ENCODE assay signal across 8 mouse cellular contexts in the genomic region with DNA sequence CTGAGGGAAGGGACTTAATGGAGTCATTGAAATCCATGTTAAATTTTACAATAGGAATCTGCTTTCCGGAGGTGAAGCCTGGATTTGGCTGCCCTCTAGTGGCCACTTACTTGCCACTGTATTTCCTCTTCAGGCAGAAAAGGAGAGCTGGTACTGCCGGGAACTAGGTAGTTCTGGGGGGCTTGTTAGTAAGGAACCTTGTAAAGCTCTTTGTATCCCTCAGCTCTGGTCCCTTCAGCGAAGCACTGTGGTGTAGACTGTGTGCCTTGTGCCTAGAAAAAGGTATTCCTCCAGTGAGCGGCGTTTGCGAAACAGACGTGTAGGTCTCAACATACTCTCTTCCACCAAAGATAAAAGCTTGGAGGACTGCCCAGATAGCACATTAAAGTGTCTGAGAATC. TPM values are rescaled to one million over a fixed set of nuclear protein-coding genes. Genes with fewer than 3 reads are reported as not detected.
DNase-seq lines count a peak whose midpoint lies in the region; ATAC-seq and TF ChIP-seq lines count a peak whose summit lies in the region.

No protein-coding gene starts in this region.

- intact Hi-C loops in gastrocnemius, postnatal 14 days (cut with DNase I; ENCODE audit: low total_unique reads), result loop anchor here (5.0 kb wide), 1 partner anchor 90 kb away; no protein-coding TSS in a partner anchor

- no peak for ATAC-seq in limb, embryonic 14.5 days (ENCODE audit: low FRiP score, low read depth)
- no peak for ATAC-seq in neural tube, embryonic 13.5 days (ENCODE audit: low read depth)

- H3K9ac ChIP-seq in limb, embryonic 14.5 days (ENCODE audit: low read depth, low read length, severe bottlenecking), result no peak overlapping the region
- 0 out of 2 replicates have a peak overlapping the region, but pooled peaks have one; percentile 12 for H3K9ac ChIP-seq in neural tube, embryonic 13.5 days

- H3K36me3 ChIP-seq in limb, embryonic 14.5 days (ENCODE audit: control insufficient read depth, insufficient read depth, low read length), result no peaks in the 10 kb centered on the region
- no peaks in the 10 kb centered on the region for H3K36me3 ChIP-seq in neural tube, embryonic 13.5 days

- no peak overlapping the region for H3K4me3 ChIP-seq in limb, embryonic 14.5 days (replicated peaks; ENCODE audit: low read length)
- H3K4me3 ChIP-seq in neural tube, embryonic 13.5 days, result no peak overlapping the region

- WGBS in limb, embryonic 14.5 days, result 31% methylated on average over 7 of the region's 7 CpGs
- WGBS in neural tube, embryonic 13.5 days, result 47% methylated on average over 7 of the region's 7 CpGs

- no peak overlapping the region for H3K4me2 ChIP-seq in limb, embryonic 14.5 days (replicated peaks; ENCODE audit: low read depth, low read length, severe bottlenecking)
- no peak overlapping the region for H3K4me2 ChIP-seq in neural tube, embryonic 13.5 days

- no peak for TF ChIP-seq POLR2A in limb, embryonic 14.5 days (IDR thresholded peaks at IDR 0.05; ENCODE audit: borderline replicate concordance, extremely low read depth, insufficient read depth, insufficient read length)

- no peak overlapping the region for H3K27ac ChIP-seq in limb, embryonic 14.5 days (replicated peaks; ENCODE audit: low read depth, low read length)
- H3K27ac ChIP-seq in neural tube, embryonic 13.5 days (replicated peaks), result no peak overlapping the region

- no peaks in the 10 kb centered on the region for H3K9me3 ChIP-seq in limb, embryonic 14.5 days (ENCODE audit: control insufficient read depth, low read length)
- no peaks in the 10 kb centered on the region for H3K9me3 ChIP-seq in neural tube, embryonic 13.5 days

- peak; percentile 83 for DNase-seq in 3T3-L1 (ENCODE audit: low read depth, low spot score)
- DNase-seq in MEL-GATA-1-ER (ENCODE audit: extremely low read depth, low read depth), result peak; percentile 52
- peak; percentile 55 to 80 for DNase-seq in cerebellum, postnatal 25 days
- peak; percentile 36 for DNase-seq in gastrocnemius, postnatal 14 days
- DNase-seq in kidney, adult 18-20 months, result peak; percentile 62
- DNase-seq in limb, embryonic 14.5 days (ENCODE audit: low spot score), result peak; percentile 83
- DNase-seq in thymus, postnatal 4 days, result peak; percentile 69

- H3K27me3 ChIP-seq in limb, embryonic 14.5 days (ENCODE audit: control insufficient read depth, insufficient read depth, low read length), result 0 out of 2 replicates have a peak, but pooled peaks cover under 1% of the 10 kb centered on the region
- peaks cover 14% of the 10 kb centered on the region for H3K27me3 ChIP-seq in neural tube, embryonic 13.5 days

- no peaks in the 10 kb centered on the region for H3K4me1 ChIP-seq in limb, embryonic 14.5 days (ENCODE audit: control insufficient read depth, insufficient read depth, low read length)
- no peaks in the 10 kb centered on the region; the same call in 1 of the 2 replicates for H3K4me1 ChIP-seq in neural tube, embryonic 13.5 days (replicated peaks)

RNA-seq across cellular contexts. Expression of a gene that starts 5.4 kb away (rescaled TPM):
- total RNA-seq in gastrocnemius, postnatal 14 days (2021), result not detected
- polyA plus RNA-seq in limb, embryonic 14.5 days (2012; rRNA removed), result not detected in 2 replicates
- 0.19 TPM in 1 of 2 replicates, not detected in the other for polyA plus RNA-seq in limb, embryonic 14.5 days (2014; fragmentation: Nextera tagmentation; extraction: Ambion mirVana)
- not detected in 2 replicates for polyA plus RNA-seq in neural tube, embryonic 13.5 days (2015; fragmentation: Nextera tagmentation; extraction: Ambion mirVana)

RNA-seq across cellular contexts. Expression of a gene that starts 10.7 kb away (rescaled TPM):
- under 1 TPM; 0.13 to 0.33 TPM for total RNA-seq in gastrocnemius, postnatal 14 days (2021)
- polyA plus RNA-seq in limb, embryonic 14.5 days (2012; rRNA removed), result 1.1 and 1.8 TPM in 2 replicates
- 0.36 and 0.77 TPM in 2 replicates for polyA plus RNA-seq in limb, embryonic 14.5 days (2014; fragmentation: Nextera tagmentation; extraction: Ambion mirVana)
- 0.11 TPM in 1 of 2 replicates, not detected in the other for polyA plus RNA-seq in neural tube, embryonic 13.5 days (2015; fragmentation: Nextera tagmentation; extraction: Ambion mirVana)
